Mouse (Mus musculus): ENCODE data around the gene Cd79a. TPM values are rescaled to one million over a fixed set of nuclear protein-coding genes. Genes with fewer than 3 reads are reported as not detected.

Cd79a gene
- 0.25 and 0.52 TPM in 2 replicates for polyA plus RNA-seq (2015; fragmentation: Nextera tagmentation; extraction: Ambion mirVana)

GRCm38 (mm10) chr7:24897224-24897623, at the start of gene Cd79a:
TSS of gene Cd79a (plus strand) at chr7:24897381.
- Histone ChIP-seq H3K4me3 (no peak within 1 kb of the TSS), H3K9ac (no peak within 1 kb of the TSS), H3K4me2 (no peak within 1 kb of the TSS), H3K4me1 (peaks cover 5% of the 10 kb centered on the region), H3K9me3 (no peaks in the 10 kb centered on the region), H3K36me3 (no peaks in the 10 kb centered on the region), H3K27ac (no peak within 1 kb of the TSS), H3K27me3 (no peaks in the 10 kb centered on the region)
- ATAC-seq (ENCODE audit: borderline replicate concordance, extremely low read depth, low FRiP score, low TSS enrichment), result no peak
- WGBS, result 58% methylated on average over 12 of the region's 12 CpGs

GRCm38 (mm10) chr7:24850162-24850561, 47.0 kb upstream of the Cd79a start:
- WGBS, result 13% methylated on average over 5 of the region's 5 CpGs

GRCm38 (mm10) chr7:24850899-24851303, 46.3 kb upstream of the Cd79a start:
- H3K4me3 ChIP-seq, result no peak overlapping the region
- H3K27ac ChIP-seq, result no peak overlapping the region
- no peak overlapping the region for H3K4me2 ChIP-seq
- no peaks in the 10 kb centered on the region for H3K36me3 ChIP-seq
- H3K27me3 ChIP-seq, result no peaks in the 10 kb centered on the region
- ATAC-seq (ENCODE audit: borderline replicate concordance, extremely low read depth, low FRiP score, low TSS enrichment), result peak; percentile 46; the same call in 1 of the 2 replicates
- H3K4me1 ChIP-seq, result no peaks in the 10 kb centered on the region
- no peak overlapping the region for H3K9ac ChIP-seq
- WGBS, result 20% methylated on average over 6 of the region's 6 CpGs
- no peaks in the 10 kb centered on the region for H3K9me3 ChIP-seq

More at GRCm38 (mm10) chr7:24850162-24850561, 47.0 kb upstream of the Cd79a start:
- Histone ChIP-seq H3K36me3 (no peaks in the 10 kb centered on the region), H3K4me2 (no peak overlapping the region), H3K27ac (no peak overlapping the region), H3K27me3 (no peaks in the 10 kb centered on the region), H3K9me3 (no peaks in the 10 kb centered on the region), H3K4me1 (no peaks in the 10 kb centered on the region), H3K9ac (no peak overlapping the region), H3K4me3 (no peak overlapping the region)
- no peak for ATAC-seq (ENCODE audit: borderline replicate concordance, extremely low read depth, low FRiP score, low TSS enrichment)

- no peak for ATAC-seq (ENCODE audit: borderline replicate concordance, extremely low read depth, low FRiP score, low TSS enrichment)
- no peaks in the 10 kb centered on the region for H3K36me3 ChIP-seq
- no peaks in the 10 kb centered on the region for H3K4me1 ChIP-seq
- no peak overlapping the region for H3K4me2 ChIP-seq
- no peak overlapping the region for H3K4me3 ChIP-seq
- 64% methylated on average over 5 of the region's 5 CpGs for WGBS
- H3K9ac ChIP-seq, result no peak overlapping the region
- no peaks in the 10 kb centered on the region for H3K27me3 ChIP-seq
- no peak overlapping the region for H3K27ac ChIP-seq
- no peaks in the 10 kb centered on the region for H3K9me3 ChIP-seq
Observed at GRCm38 (mm10) chr7:24851596-24852325, 45.4 kb upstream of the Cd79a start.

GRCm38 (mm10) chr7:24852557-24853232, 44.5 kb upstream of the Cd79a start:
- no peak overlapping the region for H3K4me2 ChIP-seq
- no peaks in the 10 kb centered on the region for H3K9me3 ChIP-seq
- H3K27ac ChIP-seq, result no peak overlapping the region
- no peaks in the 10 kb centered on the region for H3K36me3 ChIP-seq
- no peak overlapping the region for H3K4me3 ChIP-seq
- no peaks in the 10 kb centered on the region for H3K27me3 ChIP-seq
- ATAC-seq (ENCODE audit: borderline replicate concordance, extremely low read depth, low FRiP score, low TSS enrichment), result peak; percentile 69; the same call in 1 of the 2 replicates
- no peaks in the 10 kb centered on the region for H3K4me1 ChIP-seq
- 62% methylated on average over 8 of the region's 8 CpGs for whole genome bisulfite sequencing
- H3K9ac ChIP-seq, result no peak overlapping the region

- no peak overlapping the region for H3K9ac ChIP-seq
- no peaks in the 10 kb centered on the region for H3K27me3 ChIP-seq
- H3K4me3 ChIP-seq, result no peak overlapping the region
- no peaks in the 10 kb centered on the region for H3K36me3 ChIP-seq
- H3K9me3 ChIP-seq, result no peaks in the 10 kb centered on the region
- no peak overlapping the region for H3K27ac ChIP-seq
- no peak for ATAC-seq (ENCODE audit: borderline replicate concordance, extremely low read depth, low FRiP score, low TSS enrichment)
- H3K4me2 ChIP-seq, result no peak overlapping the region
- H3K4me1 ChIP-seq, result no peaks in the 10 kb centered on the region
Observed at GRCm38 (mm10) chr7:24853233-24853563, 44.0 kb upstream of the Cd79a start.

GRCm38 (mm10) chr7:24853695-24854094, 43.5 kb upstream of the Cd79a start:
- 26% methylated on average over 7 of the region's 7 CpGs for WGBS
- H3K4me1 ChIP-seq, result no peaks in the 10 kb centered on the region
- H3K9ac ChIP-seq, result no peak overlapping the region
- H3K36me3 ChIP-seq, result no peaks in the 10 kb centered on the region
- no peak overlapping the region for H3K4me2 ChIP-seq
- H3K9me3 ChIP-seq, result no peaks in the 10 kb centered on the region
- ATAC-seq (ENCODE audit: borderline replicate concordance, extremely low read depth, low FRiP score, low TSS enrichment), result 0 out of 2 replicates have a peak, but pooled peaks have one; percentile 21
- H3K27ac ChIP-seq, result no peak overlapping the region
- H3K27me3 ChIP-seq, result no peaks in the 10 kb centered on the region
- H3K4me3 ChIP-seq, result no peak overlapping the region

GRCm38 (mm10) chr7:24856460-24857120, 40.6 kb upstream of the Cd79a start:
- no peaks in the 10 kb centered on the region for H3K9me3 ChIP-seq
- H3K36me3 ChIP-seq, result no peaks in the 10 kb centered on the region
- no peak overlapping the region for H3K4me2 ChIP-seq
- no peaks in the 10 kb centered on the region for H3K4me1 ChIP-seq
- no peak overlapping the region for H3K4me3 ChIP-seq
- no peaks in the 10 kb centered on the region for H3K27me3 ChIP-seq
- H3K9ac ChIP-seq, result no peak overlapping the region
- no peak overlapping the region for H3K27ac ChIP-seq
- ATAC-seq (ENCODE audit: borderline replicate concordance, extremely low read depth, low FRiP score, low TSS enrichment), result no peak
- WGBS, result 53% methylated on average over 6 of the region's 6 CpGs

GRCm38 (mm10) chr7:24859234-24859633, 37.9 kb upstream of the Cd79a start:
- H3K36me3 ChIP-seq, result no peaks in the 10 kb centered on the region
- H3K9me3 ChIP-seq, result no peaks in the 10 kb centered on the region
- no peak overlapping the region for H3K9ac ChIP-seq
- no peaks in the 10 kb centered on the region for H3K27me3 ChIP-seq
- no peak overlapping the region for H3K27ac ChIP-seq
- ATAC-seq (ENCODE audit: borderline replicate concordance, extremely low read depth, low FRiP score, low TSS enrichment), result peak; percentile 27; the same call in 1 of the 2 replicates
- no peak overlapping the region for H3K4me3 ChIP-seq
- H3K4me2 ChIP-seq, result no peak overlapping the region
- H3K4me1 ChIP-seq, result no peaks in the 10 kb centered on the region
- WGBS, result 69% methylated on average over 5 of the region's 5 CpGs

- Histone ChIP-seq H3K36me3 (no peaks in the 10 kb centered on the region), H3K27ac (no peak within 1 kb of the TSS), H3K4me1 (no peaks in the 10 kb centered on the region), H3K4me2 (no peak within 1 kb of the TSS), H3K27me3 (no peaks in the 10 kb centered on the region), H3K4me3 (no peak within 1 kb of the TSS), H3K9ac (no peak within 1 kb of the TSS), H3K9me3 (no peaks in the 10 kb centered on the region)
- ATAC-seq (ENCODE audit: borderline replicate concordance, extremely low read depth, low FRiP score, low TSS enrichment), result no peak
- WGBS, result 77% methylated on average over 7 of the region's 7 CpGs
Observed at GRCm38 (mm10) chr7:24861913-24862312, 35.3 kb upstream of the Cd79a start, which contains the start of gene Gm9844. TSS of gene Gm9844 (plus strand) at chr7:24862213.

GRCm38 (mm10) chr7:24862853-24863252, 34.3 kb upstream of the Cd79a start:
- no peaks in the 10 kb centered on the region for H3K4me1 ChIP-seq
- H3K9ac ChIP-seq, result no peak overlapping the region
- H3K27me3 ChIP-seq, result no peaks in the 10 kb centered on the region
- no peaks in the 10 kb centered on the region for H3K9me3 ChIP-seq
- WGBS, result 76% methylated on average over 4 of the region's 4 CpGs
- no peak overlapping the region for H3K4me2 ChIP-seq
- ATAC-seq (ENCODE audit: borderline replicate concordance, extremely low read depth, low FRiP score, low TSS enrichment), result no peak
- no peak overlapping the region for H3K4me3 ChIP-seq
- no peaks in the 10 kb centered on the region for H3K36me3 ChIP-seq
- H3K27ac ChIP-seq, result no peak overlapping the region

GRCm38 (mm10) chr7:24864156-24864555, 33.0 kb upstream of the Cd79a start:
- 30% methylated on average over 6 of the region's 6 CpGs for WGBS

More at GRCm38 (mm10) chr7:24864156-24864555, 33.0 kb upstream of the Cd79a start:
- H3K9ac ChIP-seq, result no peak overlapping the region
- no peaks in the 10 kb centered on the region for H3K4me1 ChIP-seq
- no peak overlapping the region for H3K4me2 ChIP-seq
- H3K36me3 ChIP-seq, result no peaks in the 10 kb centered on the region
- ATAC-seq (ENCODE audit: borderline replicate concordance, extremely low read depth, low FRiP score, low TSS enrichment), result no peak
- H3K9me3 ChIP-seq, result no peaks in the 10 kb centered on the region
- H3K4me3 ChIP-seq, result no peak overlapping the region
- H3K27me3 ChIP-seq, result no peaks in the 10 kb centered on the region
- H3K27ac ChIP-seq, result no peak overlapping the region

All from lung, embryonic 15.5 days (tissue).